Mouse (Mus musculus) heart, embryonic 15.5 days (tissue): ENCODE data around the gene Rps21. TPM values are rescaled to one million over a fixed set of nuclear protein-coding genes. Genes with fewer than 3 reads are reported as not detected.

Source experiments
- ATAC-seq: fragments of 200-750 bp; cut with Nextera tagmentation; replicated peaks from 2 replicates; pipeline ENCODE4 v1.8.0; 2017; ENCODE audit warnings: low read depth, moderate TSS enrichment; ENCODE audit not compliant: insufficient number of reproducible peaks, insufficient read depth, low FRiP score
- H3K27ac ChIP-seq: fragments of 300-500 bp; sonication (generic); 2 replicates; pipeline ENCODE4 v1.5.1; 2015; ENCODE audit warnings: mild to moderate bottlenecking, inconsistent platforms
- H3K27me3 ChIP-seq: fragments of 300-500 bp; sonication (generic); 2 replicates; pipeline ENCODE4 v1.6.1; 2015; ENCODE audit warnings: inconsistent platforms
- H3K36me3 ChIP-seq: fragments of 300-500 bp; sonication (generic); 2 replicates; pipeline ENCODE4 v1.6.1; 2015; ENCODE audit warnings: mild to moderate bottlenecking, inconsistent platforms
- H3K4me1 ChIP-seq: fragments of 300-500 bp; sonication (generic); replicated peaks from 2 replicates; pipeline ENCODE4 v1.6.1; 2015; ENCODE audit warnings: inconsistent platforms
- H3K4me2 ChIP-seq: fragments of 300-500 bp; sonication (generic); 2 replicates; pipeline ENCODE4 v1.6.1; 2015; ENCODE audit warnings: inconsistent platforms, mild to moderate bottlenecking, moderate library complexity
- H3K4me3 ChIP-seq: fragments of 300-500 bp; sonication (generic); 2 replicates; pipeline ENCODE4 v1.5.1; 2015; ENCODE audit warnings: mild to moderate bottlenecking, inconsistent platforms
- H3K9ac ChIP-seq: fragments of 300-500 bp; sonication (generic); 2 replicates; pipeline ENCODE4 v1.6.1; 2015; ENCODE audit warnings: mild to moderate bottlenecking, inconsistent platforms
- H3K9me3 ChIP-seq: fragments of 300-500 bp; sonication (generic); replicated peaks from 2 replicates; pipeline ENCODE4 v1.6.1; 2016; ENCODE audit warnings: inconsistent platforms
- WGBS: fragments of 180-500 bp; shearing (Covaris S2); methylation state at CpG from one replicate; pipeline ENCODE4 v1.1.7; 2015; ENCODE audit warnings: mixed read lengths; 5-methylcytosine and 5-hydroxymethylcytosine counted together
- polyA plus RNA-seq: library from polyadenylated mRNA; unstranded; fragments of >200 nt; fragmentation: Nextera tagmentation; extraction: Ambion mirVana; gene quantifications from 2 replicates; pipeline ENCODE4 v1.2.1, GENCODE M21; 2015

Rps21 gene
- polyA plus RNA-seq, 1 experiment from 2014 or later: 352 TPM

GRCm38 (mm10) chr2:180219145-180219943, 37.8 kb upstream of the Rps21 start:
- no peak for ATAC-seq
- Histone ChIP-seq H3K4me1 (peaks cover 76% of the 10 kb centered on the region), H3K36me3 (no peaks in the 10 kb centered on the region), H3K4me3 (no peak overlapping the region), H3K4me2 (no peak overlapping the region), H3K27me3 (peaks cover 5% of the 10 kb centered on the region; the same call in 1 of the 2 replicates), H3K27ac (peak overlapping the region; percentile 59), H3K9me3 (no peaks in the 10 kb centered on the region), H3K9ac (no peak overlapping the region)
- 81% methylated on average over 15 of the region's 15 CpGs for WGBS

- peaks cover 74% of the 10 kb centered on the region for H3K4me1 ChIP-seq
- no peaks in the 10 kb centered on the region for H3K36me3 ChIP-seq
- peaks cover 5% of the 10 kb centered on the region; the same call in 1 of the 2 replicates for H3K27me3 ChIP-seq
- no peak overlapping the region for H3K4me2 ChIP-seq
- 67% methylated on average over 9 of the region's 9 CpGs for WGBS
- 0 out of 2 replicates have a peak overlapping the region, but pooled peaks have one; percentile 59 for H3K27ac ChIP-seq
- no peak overlapping the region for H3K9ac ChIP-seq
- no peaks in the 10 kb centered on the region for H3K9me3 ChIP-seq
- ATAC-seq: no peak
- H3K4me3 ChIP-seq: no peak overlapping the region
Measured at GRCm38 (mm10) chr2:180220165-180220564, 37.0 kb upstream of the Rps21 start.

GRCm38 (mm10) chr2:180221051-180221450, 36.1 kb upstream of the Rps21 start:
- Histone ChIP-seq H3K9ac (no peak overlapping the region), H3K9me3 (no peaks in the 10 kb centered on the region), H3K4me1 (peaks cover 74% of the 10 kb centered on the region), H3K36me3 (no peaks in the 10 kb centered on the region), H3K4me2 (no peak overlapping the region), H3K27me3 (peaks cover 9% of the 10 kb centered on the region), H3K27ac (no peak overlapping the region), H3K4me3 (no peak overlapping the region)
- ATAC-seq: no peak
- 78% methylated on average over 9 of the region's 9 CpGs for WGBS

- H3K4me2 ChIP-seq: peak overlapping the region; percentile 25
- 18% methylated on average over 6 of the region's 6 CpGs for WGBS
- H3K36me3 ChIP-seq: no peaks in the 10 kb centered on the region
- H3K4me1 ChIP-seq: peaks cover 75% of the 10 kb centered on the region
- 0 out of 2 replicates have a peak overlapping the region, but pooled peaks have one; percentile 21 for H3K9ac ChIP-seq
- H3K27ac ChIP-seq: peak overlapping the region; percentile 60
- H3K4me3 ChIP-seq: no peak overlapping the region
- H3K9me3 ChIP-seq: no peaks in the 10 kb centered on the region
- ATAC-seq: peak; percentile 15
- peaks cover 12% of the 10 kb centered on the region for H3K27me3 ChIP-seq
Measured at GRCm38 (mm10) chr2:180222250-180222649, 34.9 kb upstream of the Rps21 start.

GRCm38 (mm10) chr2:180224647-180225043, 32.5 kb upstream of the Rps21 start:
- ATAC-seq: no peak
- Histone ChIP-seq H3K4me1 (peaks cover 68% of the 10 kb centered on the region), H3K36me3 (no peaks in the 10 kb centered on the region), H3K9me3 (no peaks in the 10 kb centered on the region), H3K4me2 (peak overlapping the region; percentile 96), H3K9ac (peak overlapping the region; percentile 77), H3K27ac (peak overlapping the region; percentile 73; the same call in 1 of the 2 replicates), H3K4me3 (peak overlapping the region; percentile 69), H3K27me3 (peaks cover 12% of the 10 kb centered on the region)
- 10% methylated on average over 11 of the region's 13 CpGs for WGBS

GRCm38 (mm10) chr2:180225044-180225761, 32.0 kb upstream of the Rps21 start:
- H3K27ac ChIP-seq: peak overlapping the region; percentile 73
- H3K9ac ChIP-seq: peak overlapping the region; percentile 77
- H3K36me3 ChIP-seq: no peaks in the 10 kb centered on the region
- peaks cover 12% of the 10 kb centered on the region for H3K27me3 ChIP-seq
- no peaks in the 10 kb centered on the region for H3K9me3 ChIP-seq
- H3K4me2 ChIP-seq: peak overlapping the region; percentile 96
- WGBS: under 1% methylated on average over 54 of the region's 55 CpGs
- H3K4me3 ChIP-seq: peak overlapping the region; percentile 69
- ATAC-seq: 0 out of 2 replicates have a peak, but pooled peaks have one; percentile 9
- H3K4me1 ChIP-seq: peaks cover 71% of the 10 kb centered on the region

- Histone ChIP-seq H3K36me3 (no peaks in the 10 kb centered on the region), H3K4me1 (peaks cover 76% of the 10 kb centered on the region), H3K4me3 (peak within 1 kb of the TSS; percentile 69), H3K27ac (peak within 1 kb of the TSS; percentile 73), H3K27me3 (peaks cover 12% of the 10 kb centered on the region), H3K4me2 (peak within 1 kb of the TSS; percentile 96), H3K9ac (peak within 1 kb of the TSS; percentile 77), H3K9me3 (no peaks in the 10 kb centered on the region)
- WGBS: 1% methylated on average over 36 of the region's 37 CpGs
- ATAC-seq: peak; percentile 79
Measured at GRCm38 (mm10) chr2:180225762-180226378, 31.3 kb upstream of the Rps21 start, which contains the start of gene Lama5. TSS of gene Lama5 (minus strand) at chr2:180225859.

GRCm38 (mm10) chr2:180227262-180228059, 29.7 kb upstream of the Rps21 start:
- ATAC-seq: no peak; the same call in 1 of the 2 replicates
- H3K27ac ChIP-seq: peak overlapping the region; percentile 71

GRCm38 (mm10) chr2:180228060-180228458, 29.1 kb upstream of the Rps21 start:
- peaks cover 74% of the 10 kb centered on the region for H3K4me1 ChIP-seq

More at GRCm38 (mm10) chr2:180227262-180228059, 29.7 kb upstream of the Rps21 start:
- Histone ChIP-seq H3K9me3 (no peaks in the 10 kb centered on the region), H3K9ac (0 out of 2 replicates have a peak overlapping the region, but pooled peaks have one; percentile 26), H3K36me3 (no peaks in the 10 kb centered on the region), H3K27me3 (peaks cover 12% of the 10 kb centered on the region), H3K4me2 (peak overlapping the region; percentile 55), H3K4me3 (peak overlapping the region; percentile 23), H3K4me1 (peaks cover 74% of the 10 kb centered on the region)
- 4% methylated on average over 21 of the region's 21 CpGs for WGBS

GRCm38 (mm10) chr2:180228592-180228991, 28.6 kb upstream of the Rps21 start:
- no peak overlapping the region for H3K4me3 ChIP-seq
- WGBS: 28% methylated on average over 7 of the region's 7 CpGs
- peak overlapping the region; percentile 21; the same call in 1 of the 2 replicates for H3K4me2 ChIP-seq
- no peaks in the 10 kb centered on the region for H3K9me3 ChIP-seq
- peaks cover 75% of the 10 kb centered on the region for H3K4me1 ChIP-seq
- no peak for ATAC-seq
- H3K27me3 ChIP-seq: peaks cover 12% of the 10 kb centered on the region
- H3K36me3 ChIP-seq: no peaks in the 10 kb centered on the region
- no peak overlapping the region for H3K9ac ChIP-seq
- H3K27ac ChIP-seq: peak overlapping the region; percentile 71

More at GRCm38 (mm10) chr2:180228060-180228458, 29.1 kb upstream of the Rps21 start:
- Histone ChIP-seq H3K27ac (peak overlapping the region; percentile 71), H3K9me3 (no peaks in the 10 kb centered on the region), H3K4me2 (peak overlapping the region; percentile 55), H3K9ac (no peak overlapping the region), H3K27me3 (peaks cover 12% of the 10 kb centered on the region), H3K36me3 (no peaks in the 10 kb centered on the region), H3K4me3 (no peak overlapping the region)
- no peak for ATAC-seq
- WGBS: 48% methylated on average over 6 of the region's 6 CpGs
